Mouse (Mus musculus) embryo, embryonic 10 days (tissue): ENCODE data around the gene Azin2.

Experiments used
- DNase-seq: peaks from one replicate; pipeline ENCODE4 v3.0.0-alpha.2; 2015; ENCODE audit warnings: low spot score

The Azin2 gene

GRCm38 (mm10) chr4:128896667-128897066 lies 65.6 kb downstream of the Azin2 start:
- no peak for DNase-seq

- DNase-seq = no peak
Observed at GRCm38 (mm10) chr4:128895841-128896240, 66.4 kb downstream of the Azin2 start.

GRCm38 (mm10) chr4:128894112-128894511 lies 68.1 kb downstream of the Azin2 start:
- no peak for DNase-seq

- no peak for DNase-seq
Observed at GRCm38 (mm10) chr4:128892188-128892587, 70.1 kb downstream of the Azin2 start.

GRCm38 (mm10) chr4:128891746-128892145 lies 70.5 kb downstream of the Azin2 start:
- no peak for DNase-seq

- DNase-seq = no peak
Observed at GRCm38 (mm10) chr4:128891157-128891556, 71.1 kb downstream of the Azin2 start.

- no peak for DNase-seq
Observed at GRCm38 (mm10) chr4:128889752-128890630, 72.3 kb downstream of the Azin2 start.

- DNase-seq = no peak
Observed at GRCm38 (mm10) chr4:128888436-128888990, 73.7 kb downstream of the Azin2 start.

- no peak for DNase-seq
Observed at GRCm38 (mm10) chr4:128887641-128888091, 74.6 kb downstream of the Azin2 start.

GRCm38 (mm10) chr4:128887026-128887425 lies 75.2 kb downstream of the Azin2 start:
- no peak for DNase-seq

- no peak for DNase-seq
Observed at GRCm38 (mm10) chr4:128886571-128886970, 75.7 kb downstream of the Azin2 start.

- no peak for DNase-seq
Observed at GRCm38 (mm10) chr4:128885540-128885939, 76.7 kb downstream of the Azin2 start.

GRCm38 (mm10) chr4:128884711-128885095 lies 77.5 kb downstream of the Azin2 start:
- no peak for DNase-seq

- peak; percentile 70 for DNase-seq
Observed at GRCm38 (mm10) chr4:128883801-128884710, 78.2 kb downstream of the Azin2 start.

- peak; percentile 74 for DNase-seq
Observed at GRCm38 (mm10) chr4:128883379-128883781, 78.9 kb downstream of the Azin2 start, which contains the start of gene Trim62. TSS of gene Trim62 (plus strand) at chr4:128883580.
